Mouse (Mus musculus) G1E (cell line): ENCODE measurements at regions not wholly inside any gene's neighbourhood (a gene's known extent, or its start where the extent isn't known, plus 50 kb on each side); places are given as distances from the start of the nearest gene placed in this dataset.

ENCODE experiments used
- CTCF ChIP-seq: IDR thresholded peaks from 2 replicates; pipeline ENCODE4 v1.5.1; 2012; ENCODE audit warnings: low read depth, low read length, inconsistent platforms, mixed read lengths
- GATA2 ChIP-seq: IDR thresholded peaks from 2 replicates; pipeline ENCODE4 v1.6.1; 2012; ENCODE audit warnings: low read depth, low read length, inconsistent platforms, borderline replicate concordance
- POLR2AphosphoS5 ChIP-seq: IDR thresholded peaks from 2 replicates; pipeline ENCODE4 v1.6.1; 2012; ENCODE audit warnings: low read depth, low read length, inconsistent platforms; ENCODE audit not compliant: insufficient replicate concordance
- TAL1 ChIP-seq: conservative IDR thresholded peaks from 2 replicates; pipeline ENCODE4 v1.6.1; 2012; ENCODE audit warnings: low read depth, low read length, inconsistent platforms, mixed read lengths

- TF ChIP-seq CTCF (no peak), POLR2AphosphoS5 (no peak), TAL1 (no peak), GATA2 (no peak)
Measured at GRCm38 (mm10) chr4:53986519-53987301, 160.9 kb downstream of the Tmem38b start.
